Mouse (Mus musculus) adrenal gland, postnatal 36 days (tissue): ENCODE data around the gene Ccdc186. TPM values are rescaled to one million over a fixed set of nuclear protein-coding genes. Genes with fewer than 3 reads are reported as not detected.

Experiments
- DNase-seq, 2 experiments: peaks; one replicate each; pipeline ENCODE4 v3.0.0; 2021; ENCODE audit warnings: mixed read lengths in 1 of 2
- long read RNA-seq, 2 experiments: library from polyadenylated mRNA; stranded (forward); transcript quantifications; one replicate each; pipeline ENCODE4 v2.0.0; 2021; ENCODE audit warnings: borderline sequencing depth in 2 of 2
- total RNA-seq, 2 experiments: library from RNA; stranded (reverse); gene quantifications; 2 replicates each; pipeline ENCODE4 v1.2.3; 2021

Ccdc186 gene
- 10 to 100 TPM; 22.9 to 27.2 TPM for total RNA-seq
- long read RNA-seq, experiment 1, full-length matches to known transcripts: 1 of 7 reads
- long read RNA-seq, experiment 1, partial matches to known transcripts: 5 of 7 reads
- long read RNA-seq, experiment 1, other reads (novel, unspliced or antisense): 1 of 7 reads
- long read RNA-seq, experiment 2, full-length matches to known transcripts: 2 of 3 reads
- long read RNA-seq, experiment 2, partial matches to known transcripts: 1 of 3 reads
- long read RNA-seq, experiment 2, other reads (novel, unspliced or antisense): 0 of 3 reads

GRCm38 (mm10) chr19:56821798-56822447 is at the start of gene Ccdc186:
TSS of gene Ccdc186 (minus strand) at chr19:56822190.
- peak; percentile 97 to 98 for DNase-seq

- no peak for DNase-seq
Measured at GRCm38 (mm10) chr19:56867701-56868100, 45.7 kb upstream of the Ccdc186 start.

GRCm38 (mm10) chr19:56856455-56856854 is 34.5 kb upstream of the Ccdc186 start:
- DNase-seq: no peak

GRCm38 (mm10) chr19:56852590-56852989 is 30.6 kb upstream of the Ccdc186 start:
- no peak for DNase-seq

GRCm38 (mm10) chr19:56842974-56843373 is 21.0 kb upstream of the Ccdc186 start:
- no peak for DNase-seq

- peak in 1 of 2 experiments; percentile 14 for DNase-seq
Measured at GRCm38 (mm10) chr19:56838942-56839706, 17.1 kb upstream of the Ccdc186 start.

- no peak for DNase-seq
Measured at GRCm38 (mm10) chr19:56835340-56835739, 13.3 kb upstream of the Ccdc186 start.

- no peak for DNase-seq
Measured at GRCm38 (mm10) chr19:56830163-56830562, 8.2 kb upstream of the Ccdc186 start.

- DNase-seq: no peak
Measured at GRCm38 (mm10) chr19:56829267-56829666, 7.3 kb upstream of the Ccdc186 start.

- no peak for DNase-seq
Measured at GRCm38 (mm10) chr19:56828305-56828704, 6.3 kb upstream of the Ccdc186 start.

GRCm38 (mm10) chr19:56826047-56826631 is 4.1 kb upstream of the Ccdc186 start, which contains the start of gene Tdrd1:
TSS of gene Tdrd1 (plus strand) at chr19:56826209.
- DNase-seq: no peak

- no peak for DNase-seq
Measured at GRCm38 (mm10) chr19:56822448-56822836, 452 bp upstream of the Ccdc186 start.

GRCm38 (mm10) chr19:56821040-56821797 is 771 bp downstream of the Ccdc186 start:
- DNase-seq: peak in 1 of 2 experiments; percentile 1

- peak in 1 of 2 experiments; percentile 28 for DNase-seq
Measured at GRCm38 (mm10) chr19:56817851-56818526, 4.0 kb downstream of the Ccdc186 start.

- no peak for DNase-seq
Measured at GRCm38 (mm10) chr19:56813360-56813759, 8.6 kb downstream of the Ccdc186 start.

- DNase-seq: peak; percentile 58 to 69
Measured at GRCm38 (mm10) chr19:56811590-56811989, 10.4 kb downstream of the Ccdc186 start.

GRCm38 (mm10) chr19:56810641-56811146 is 11.3 kb downstream of the Ccdc186 start:
- no peak for DNase-seq

GRCm38 (mm10) chr19:56808771-56809170 is 13.2 kb downstream of the Ccdc186 start:
- DNase-seq: no peak

GRCm38 (mm10) chr19:56807122-56807521 is 14.9 kb downstream of the Ccdc186 start:
- no peak for DNase-seq

GRCm38 (mm10) chr19:56805366-56805765 is 16.6 kb downstream of the Ccdc186 start:
- DNase-seq: no peak

GRCm38 (mm10) chr19:56802352-56802746 is 19.6 kb downstream of the Ccdc186 start:
- DNase-seq: no peak
